Mouse (Mus musculus) erythroblast, embryonic 14.5 days (primary cell): ENCODE results near the gene Urb1.

Experiments used
- GATA1 ChIP-seq: IDR thresholded peaks from 2 replicates; pipeline ENCODE4 v1.6.1; 2012; ENCODE audit warnings: low read length, inconsistent platforms, mixed read lengths
- TAL1 ChIP-seq: IDR thresholded peaks from 3 replicates; pipeline ENCODE4 v1.6.1; 2012; ENCODE audit warnings: low read length, inconsistent platforms, mixed read lengths

- no peak for TF ChIP-seq TAL1
- TF ChIP-seq GATA1, result no peak
These were observed 11.0 kb upstream of the Urb1 start for GRCm38 (mm10) chr16:90821046-90821697.
